Mouse (Mus musculus): ENCODE measurements around the gene Usp6nl. TPM values are rescaled to one million over a fixed set of nuclear protein-coding genes. Genes with fewer than 3 reads are reported as not detected.

The Usp6nl gene
- polyA plus RNA-seq, 2 experiments = 7.5 to 11.9 TPM

DNA sequence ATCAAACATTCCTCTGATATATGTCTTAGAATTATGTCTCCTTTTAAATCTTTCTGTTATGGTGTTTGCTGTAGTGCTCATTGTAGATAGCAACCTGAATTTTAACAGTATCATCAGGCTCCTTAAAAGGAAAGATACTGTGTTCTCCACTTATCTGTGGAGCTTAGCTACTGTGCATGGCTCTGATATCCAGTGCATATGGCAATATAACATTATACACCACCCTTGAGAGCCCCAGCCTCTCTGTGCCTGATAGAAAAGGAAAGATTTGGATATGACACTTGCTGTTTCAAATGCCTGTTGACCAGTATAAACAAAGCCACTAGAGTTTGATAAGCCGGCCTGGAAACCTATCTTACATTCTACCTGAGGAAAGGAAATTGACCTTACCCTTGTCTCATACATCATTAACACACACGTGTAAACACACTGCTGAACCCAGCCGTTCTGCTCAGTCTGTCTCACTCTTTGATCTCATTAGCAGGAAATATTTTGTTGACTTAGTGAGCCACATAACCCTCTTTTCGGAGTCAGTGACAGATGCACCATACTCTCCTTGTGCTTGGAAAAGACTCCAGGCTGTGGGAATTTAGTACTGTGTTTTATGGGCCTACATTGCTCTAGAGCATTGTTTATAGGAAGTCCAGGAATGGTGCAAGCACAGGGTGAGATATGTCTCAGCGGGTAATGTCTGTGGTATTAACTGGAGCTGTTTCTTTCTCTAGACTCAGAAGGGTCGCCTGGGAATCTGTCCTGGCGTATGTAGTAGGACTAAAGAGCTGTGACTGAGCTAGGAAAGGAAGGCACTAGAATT is 9.1 kb downstream of the Usp6nl start:
- H3K36me3 ChIP-seq (ENCODE audit: control insufficient read depth, insufficient read depth, low read length) = no peaks in the 10 kb centered on the region
- TF ChIP-seq POLR2A (IDR thresholded peaks at IDR 0.05; ENCODE audit: borderline replicate concordance, extremely low read depth, insufficient read depth, insufficient read length) = no peak
- no peaks in the 10 kb centered on the region for H3K4me1 ChIP-seq (ENCODE audit: control insufficient read depth, insufficient read depth, low read length)
- H3K4me2 ChIP-seq (replicated peaks; ENCODE audit: low read depth, low read length, severe bottlenecking) = no peak overlapping the region
- ATAC-seq (ENCODE audit: low FRiP score, low read depth) = no peak
- 43% methylated on average over 7 of the region's 7 CpGs for WGBS
- no peak overlapping the region for H3K4me3 ChIP-seq (replicated peaks; ENCODE audit: low read length)
- no peak overlapping the region for H3K9ac ChIP-seq (ENCODE audit: low read depth, low read length, severe bottlenecking)
- no peaks in the 10 kb centered on the region for H3K27me3 ChIP-seq (ENCODE audit: control insufficient read depth, insufficient read depth, low read length)
- H3K27ac ChIP-seq (replicated peaks; ENCODE audit: low read depth, low read length) = no peak overlapping the region
- H3K9me3 ChIP-seq (ENCODE audit: control insufficient read depth, low read length) = no peaks in the 10 kb centered on the region
- no peak for DNase-seq (ENCODE audit: low spot score)

DNA sequence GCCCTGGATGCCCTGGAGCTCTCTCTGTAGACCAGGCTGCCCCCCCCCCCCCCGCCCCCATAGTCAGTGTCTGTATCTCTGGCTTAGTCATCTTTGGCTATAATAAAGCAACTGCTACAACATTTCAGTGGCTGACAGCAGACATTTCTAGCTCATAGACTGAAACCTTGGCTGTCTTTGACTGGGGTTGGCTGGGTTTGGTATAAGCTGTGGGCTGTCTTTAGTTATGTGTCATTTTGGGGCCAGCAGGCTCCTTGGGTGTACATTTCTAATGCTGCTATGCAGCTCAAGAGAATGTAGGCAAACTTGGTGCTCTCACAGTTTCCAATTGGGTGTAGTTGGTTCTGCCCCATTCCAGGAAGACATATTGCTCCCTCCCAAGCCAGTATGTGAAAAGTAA is 11.1 kb downstream of the Usp6nl start:
- no peak for TF ChIP-seq POLR2A (IDR thresholded peaks at IDR 0.05; ENCODE audit: borderline replicate concordance, extremely low read depth, insufficient read depth, insufficient read length)
- H3K4me1 ChIP-seq (ENCODE audit: control insufficient read depth, insufficient read depth, low read length) = no peaks in the 10 kb centered on the region
- H3K4me2 ChIP-seq (replicated peaks; ENCODE audit: low read depth, low read length, severe bottlenecking) = no peak overlapping the region
- no peak overlapping the region for H3K9ac ChIP-seq (ENCODE audit: low read depth, low read length, severe bottlenecking)
- H3K27ac ChIP-seq (replicated peaks; ENCODE audit: low read depth, low read length) = no peak overlapping the region
- no peaks in the 10 kb centered on the region for H3K36me3 ChIP-seq (ENCODE audit: control insufficient read depth, insufficient read depth, low read length)
- no peaks in the 10 kb centered on the region for H3K9me3 ChIP-seq (ENCODE audit: control insufficient read depth, low read length)
- no peak for DNase-seq (ENCODE audit: low spot score)
- H3K27me3 ChIP-seq (ENCODE audit: control insufficient read depth, insufficient read depth, low read length) = no peaks in the 10 kb centered on the region
- H3K4me3 ChIP-seq (replicated peaks; ENCODE audit: low read length) = no peak overlapping the region
- 100% methylated on average over 1 of the region's 1 CpGs for WGBS
- ATAC-seq (ENCODE audit: low FRiP score, low read depth) = no peak

DNA sequence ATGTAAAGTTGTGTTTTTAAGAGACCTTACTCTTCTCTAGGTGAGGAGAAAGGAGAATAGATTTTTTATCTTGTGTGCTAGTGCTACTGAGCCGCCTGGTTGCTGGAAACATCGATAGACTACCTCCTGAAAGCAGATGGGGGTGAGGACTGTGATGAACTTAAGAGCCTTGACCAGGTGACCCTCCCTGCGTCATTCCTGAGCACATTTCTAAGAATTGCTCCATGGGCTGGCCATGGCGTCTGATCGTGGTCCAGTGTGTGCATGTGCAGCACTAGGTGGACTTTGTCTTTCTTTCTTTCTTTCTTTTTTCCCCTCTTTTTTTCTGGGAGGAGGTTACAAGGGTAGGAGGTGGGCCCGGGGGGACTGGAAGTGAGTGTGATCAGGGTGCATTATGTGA is 11.5 kb downstream of the Usp6nl start:
- 82% methylated on average over 6 of the region's 6 CpGs for WGBS

DNA sequence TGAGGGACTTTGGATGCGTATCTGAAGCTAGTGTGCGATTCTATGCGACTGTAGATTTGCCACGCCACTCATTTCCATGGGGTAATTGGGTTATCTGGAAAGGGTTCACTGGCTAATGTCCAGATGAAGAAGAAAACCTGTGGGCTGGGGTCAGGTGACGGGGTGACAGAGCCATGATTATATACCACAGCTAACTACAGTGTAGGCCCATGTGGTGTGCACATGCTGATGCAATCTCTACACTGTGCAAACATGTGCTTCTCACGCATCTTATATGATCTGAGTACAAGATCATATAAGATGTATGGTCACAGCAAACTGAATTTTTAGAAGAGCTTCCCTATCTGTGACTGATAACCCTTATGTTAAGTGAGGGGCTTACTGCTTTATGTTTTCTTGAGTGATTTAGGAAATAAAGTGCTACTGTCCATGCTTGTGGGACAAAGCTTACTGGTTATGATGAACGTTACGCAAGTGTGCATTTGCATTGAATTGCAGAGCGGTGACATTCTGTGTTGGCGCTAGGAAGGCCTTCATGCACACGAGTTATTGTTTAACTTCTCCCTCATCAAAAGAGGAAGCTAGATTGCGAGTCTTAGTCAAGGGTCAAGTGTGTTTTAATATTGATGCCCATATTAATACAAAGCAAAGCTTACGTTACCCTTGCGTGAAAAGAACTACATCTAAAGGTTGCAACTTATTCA is 12.7 kb downstream of the Usp6nl start:
- no peaks in the 10 kb centered on the region for H3K4me1 ChIP-seq (ENCODE audit: control insufficient read depth, insufficient read depth, low read length)
- H3K4me2 ChIP-seq (replicated peaks; ENCODE audit: low read depth, low read length, severe bottlenecking) = no peak overlapping the region
- 85% methylated on average over 14 of the region's 14 CpGs for WGBS
- no peaks in the 10 kb centered on the region for H3K27me3 ChIP-seq (ENCODE audit: control insufficient read depth, insufficient read depth, low read length)
- no peak for TF ChIP-seq POLR2A (IDR thresholded peaks at IDR 0.05; ENCODE audit: borderline replicate concordance, extremely low read depth, insufficient read depth, insufficient read length)
- no peaks in the 10 kb centered on the region for H3K9me3 ChIP-seq (ENCODE audit: control insufficient read depth, low read length)
- H3K27ac ChIP-seq (replicated peaks; ENCODE audit: low read depth, low read length) = no peak overlapping the region
- DNase-seq (ENCODE audit: low spot score) (no peak), ATAC-seq (ENCODE audit: low FRiP score, low read depth) (no peak)
- no peaks in the 10 kb centered on the region for H3K36me3 ChIP-seq (ENCODE audit: control insufficient read depth, insufficient read depth, low read length)
- H3K4me3 ChIP-seq (replicated peaks; ENCODE audit: low read length) = no peak overlapping the region
- no peak overlapping the region for H3K9ac ChIP-seq (ENCODE audit: low read depth, low read length, severe bottlenecking)

More for the DNA sequence above, 11.5 kb downstream of the Usp6nl start:
- DNase-seq (ENCODE audit: low spot score) (no peak), ATAC-seq (ENCODE audit: low FRiP score, low read depth) (no peak)
- no peaks in the 10 kb centered on the region for H3K9me3 ChIP-seq (ENCODE audit: control insufficient read depth, low read length)
- H3K4me3 ChIP-seq (replicated peaks; ENCODE audit: low read length) = no peak overlapping the region
- no peak for TF ChIP-seq POLR2A (IDR thresholded peaks at IDR 0.05; ENCODE audit: borderline replicate concordance, extremely low read depth, insufficient read depth, insufficient read length)
- H3K27me3 ChIP-seq (ENCODE audit: control insufficient read depth, insufficient read depth, low read length) = no peaks in the 10 kb centered on the region
- no peak overlapping the region for H3K9ac ChIP-seq (ENCODE audit: low read depth, low read length, severe bottlenecking)
- no peak overlapping the region for H3K4me2 ChIP-seq (replicated peaks; ENCODE audit: low read depth, low read length, severe bottlenecking)
- no peaks in the 10 kb centered on the region for H3K36me3 ChIP-seq (ENCODE audit: control insufficient read depth, insufficient read depth, low read length)
- H3K4me1 ChIP-seq (ENCODE audit: control insufficient read depth, insufficient read depth, low read length) = no peaks in the 10 kb centered on the region
- H3K27ac ChIP-seq (replicated peaks; ENCODE audit: low read depth, low read length) = no peak overlapping the region

DNA sequence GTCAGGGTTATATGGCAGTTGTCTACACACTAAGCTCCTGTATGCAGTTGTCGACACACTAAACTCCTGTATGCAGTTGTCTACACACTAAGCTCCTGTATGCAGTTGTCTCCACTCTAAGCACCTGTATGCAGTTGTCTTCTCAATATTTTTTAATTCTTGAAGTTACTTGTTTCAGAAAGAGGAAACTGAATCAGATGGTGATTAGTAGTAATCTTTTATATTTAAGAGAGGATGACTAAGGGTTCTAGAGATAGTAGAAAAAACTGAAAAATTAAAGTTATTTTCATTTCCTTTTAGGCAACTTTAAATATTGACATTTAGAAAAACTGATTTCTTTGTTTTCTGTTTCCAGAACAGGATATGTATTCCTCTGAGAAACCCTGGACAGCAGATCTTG is 13.5 kb downstream of the Usp6nl start:
- DNase-seq (ENCODE audit: low spot score) (no peak), ATAC-seq (ENCODE audit: low FRiP score, low read depth) (no peak)
- no peaks in the 10 kb centered on the region for H3K4me1 ChIP-seq (ENCODE audit: control insufficient read depth, insufficient read depth, low read length)
- no peaks in the 10 kb centered on the region for H3K27me3 ChIP-seq (ENCODE audit: control insufficient read depth, insufficient read depth, low read length)
- no peaks in the 10 kb centered on the region for H3K9me3 ChIP-seq (ENCODE audit: control insufficient read depth, low read length)
- TF ChIP-seq POLR2A (IDR thresholded peaks at IDR 0.05; ENCODE audit: borderline replicate concordance, extremely low read depth, insufficient read depth, insufficient read length) = no peak
- H3K36me3 ChIP-seq (ENCODE audit: control insufficient read depth, insufficient read depth, low read length) = no peaks in the 10 kb centered on the region
- WGBS = 98% methylated on average over 1 of the region's 1 CpGs
- H3K9ac ChIP-seq (ENCODE audit: low read depth, low read length, severe bottlenecking) = no peak overlapping the region
- no peak overlapping the region for H3K4me3 ChIP-seq (replicated peaks; ENCODE audit: low read length)
- no peak overlapping the region for H3K27ac ChIP-seq (replicated peaks; ENCODE audit: low read depth, low read length)
- no peak overlapping the region for H3K4me2 ChIP-seq (replicated peaks; ENCODE audit: low read depth, low read length, severe bottlenecking)

All from limb, embryonic 14.5 days (tissue).